Mouse (Mus musculus) brain, embryonic 14.5 days (tissue): Measurements from ENCODE around the gene Dqx1.

Experiments
- CTCF ChIP-seq: fragments of 200-500 bp; IDR thresholded peaks from 2 replicates; pipeline ENCODE4 v1.5.1; 2012; ENCODE audit warnings: inconsistent platforms, mild to moderate bottlenecking, moderate library complexity, borderline replicate concordance; ENCODE audit not compliant: insufficient read depth, insufficient read length; ENCODE audit errors: extremely low read depth
- POLR2A ChIP-seq: fragments of 200-500 bp; IDR thresholded peaks from 2 replicates; pipeline ENCODE4 v1.6.1; 2012; ENCODE audit warnings: mild to moderate bottlenecking, inconsistent platforms, borderline replicate concordance; ENCODE audit not compliant: poor library complexity, insufficient read depth, insufficient read length, severe bottlenecking; ENCODE audit errors: extremely low read depth

DNA sequence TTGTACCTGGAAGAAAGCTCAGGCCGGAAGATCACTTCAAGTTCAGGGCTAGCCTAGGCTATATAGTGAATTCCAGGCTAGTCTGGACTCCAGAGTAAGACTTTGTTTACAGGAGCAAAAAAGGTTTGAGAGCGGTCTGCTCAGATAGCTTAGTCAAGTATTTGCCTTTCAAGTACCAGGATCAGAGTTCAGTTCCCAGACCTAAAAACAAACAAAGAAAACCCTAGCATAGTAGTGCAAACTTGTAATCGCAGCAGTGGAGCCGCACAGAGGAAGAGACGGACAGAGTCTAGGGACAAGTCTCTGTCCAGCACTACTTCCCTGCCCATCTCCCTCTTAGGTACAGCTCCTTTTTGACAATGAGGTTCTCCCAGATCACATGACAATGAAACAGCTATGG lies 22.6 kb downstream of the Dqx1 start:
- TF ChIP-seq CTCF (no peak), POLR2A (no peak)
